Mouse (Mus musculus) heart, postnatal 0 days (tissue): Measurements from ENCODE around the gene Sbno2.

ENCODE experiments used
- CTCF ChIP-seq: IDR thresholded peaks from 2 replicates; pipeline ENCODE4 v1.5.1; 2016; ENCODE audit warnings: antibody characterized with exemption, control low read depth, low read depth
- EP300 ChIP-seq: IDR thresholded peaks from 2 replicates; pipeline ENCODE4 v1.6.1; 2016; ENCODE audit warnings: antibody characterized with exemption, low read depth

- TF ChIP-seq CTCF (no peak), EP300 (0 out of 2 replicates have a peak, but pooled peaks have one; percentile 8)
These were observed 17.9 kb downstream of the Sbno2 start for GRCm38 (mm10) chr10:80087483-80087882.
